Mouse (Mus musculus) mouse embryonic stem cell (cell line): ENCODE measurements around the gene Antxr2.

ENCODE experiments used
- in situ Hi-C, 2 experiments: fragments of 300-500 bp; cut with MboI; formaldehyde crosslinking; loops; 1 replicate in 1 of 2; 3 replicates in 1 of 2; pipeline ENCODE4 v1.14.3; 2019 to 2020; ENCODE audit warnings: low sequenced_read_pairs in 2 of 2, low pct_unique_long_range_greater_than_20kb in 1 of 2, mixed read lengths in 1 of 2; ENCODE audit not compliant: unreplicated experiment in 1 of 2

Antxr2 gene

GRCm38 (mm10) chr5:97947261-97947660, 83.6 kb downstream of the Antxr2 start:
- in situ Hi-C loops, result no loop called here

- in situ Hi-C loops, result no loop called here
These were observed 84.6 kb downstream of the Antxr2 start for GRCm38 (mm10) chr5:97946236-97946635.

GRCm38 (mm10) chr5:97935140-97936129, 95.4 kb downstream of the Antxr2 start:
- in situ Hi-C loops, result no loop called here

GRCm38 (mm10) chr5:97917654-97918053, 113.2 kb downstream of the Antxr2 start:
- in situ Hi-C loops, result no loop called here

- in situ Hi-C loops, result no loop called here
These were observed 116.0 kb downstream of the Antxr2 start for GRCm38 (mm10) chr5:97914890-97915289.

GRCm38 (mm10) chr5:97913901-97914300, 116.9 kb downstream of the Antxr2 start:
- in situ Hi-C loops, result no loop called here

- in situ Hi-C loops, result no loop called here
These were observed 123.4 kb downstream of the Antxr2 start for GRCm38 (mm10) chr5:97907482-97907881.

GRCm38 (mm10) chr5:97906537-97907266, 124.1 kb downstream of the Antxr2 start:
- in situ Hi-C loops, result no loop called here

GRCm38 (mm10) chr5:97905856-97906255, 125.0 kb downstream of the Antxr2 start:
- in situ Hi-C loops, result no loop called here

- in situ Hi-C loops, result no loop called here
These were observed 129.7 kb downstream of the Antxr2 start for GRCm38 (mm10) chr5:97901096-97901495.

GRCm38 (mm10) chr5:97899321-97899720, 131.5 kb downstream of the Antxr2 start:
- in situ Hi-C loops, result no loop called here

- in situ Hi-C loops, result no loop called here
These were observed 145.4 kb downstream of the Antxr2 start for GRCm38 (mm10) chr5:97885427-97885826.

- in situ Hi-C loops, result no loop called here
These were observed 146.7 kb downstream of the Antxr2 start for GRCm38 (mm10) chr5:97884110-97884509.

- in situ Hi-C loops, result no loop called here
These were observed 149.4 kb downstream of the Antxr2 start for GRCm38 (mm10) chr5:97881421-97881820.

- in situ Hi-C loops, result no loop called here
These were observed 150.7 kb downstream of the Antxr2 start for GRCm38 (mm10) chr5:97880115-97880514.

GRCm38 (mm10) chr5:97878871-97879270, 152.0 kb downstream of the Antxr2 start:
- in situ Hi-C loops, result no loop called here

- in situ Hi-C loops, result no loop called here
These were observed 152.5 kb downstream of the Antxr2 start for GRCm38 (mm10) chr5:97878215-97878794.

GRCm38 (mm10) chr5:97876895-97877294, 153.9 kb downstream of the Antxr2 start:
- in situ Hi-C loops, result no loop called here

GRCm38 (mm10) chr5:97867921-97868320, 162.9 kb downstream of the Antxr2 start:
- in situ Hi-C loops, result no loop called here
